Mouse (Mus musculus): ENCODE measurements around the gene AI837181. TPM values are rescaled to one million over a fixed set of nuclear protein-coding genes. Genes with fewer than 3 reads are reported as not detected.

AI837181 gene
- polyA plus RNA-seq, 1 experiment from 2014 or later, result 34.2 TPM

DNA sequence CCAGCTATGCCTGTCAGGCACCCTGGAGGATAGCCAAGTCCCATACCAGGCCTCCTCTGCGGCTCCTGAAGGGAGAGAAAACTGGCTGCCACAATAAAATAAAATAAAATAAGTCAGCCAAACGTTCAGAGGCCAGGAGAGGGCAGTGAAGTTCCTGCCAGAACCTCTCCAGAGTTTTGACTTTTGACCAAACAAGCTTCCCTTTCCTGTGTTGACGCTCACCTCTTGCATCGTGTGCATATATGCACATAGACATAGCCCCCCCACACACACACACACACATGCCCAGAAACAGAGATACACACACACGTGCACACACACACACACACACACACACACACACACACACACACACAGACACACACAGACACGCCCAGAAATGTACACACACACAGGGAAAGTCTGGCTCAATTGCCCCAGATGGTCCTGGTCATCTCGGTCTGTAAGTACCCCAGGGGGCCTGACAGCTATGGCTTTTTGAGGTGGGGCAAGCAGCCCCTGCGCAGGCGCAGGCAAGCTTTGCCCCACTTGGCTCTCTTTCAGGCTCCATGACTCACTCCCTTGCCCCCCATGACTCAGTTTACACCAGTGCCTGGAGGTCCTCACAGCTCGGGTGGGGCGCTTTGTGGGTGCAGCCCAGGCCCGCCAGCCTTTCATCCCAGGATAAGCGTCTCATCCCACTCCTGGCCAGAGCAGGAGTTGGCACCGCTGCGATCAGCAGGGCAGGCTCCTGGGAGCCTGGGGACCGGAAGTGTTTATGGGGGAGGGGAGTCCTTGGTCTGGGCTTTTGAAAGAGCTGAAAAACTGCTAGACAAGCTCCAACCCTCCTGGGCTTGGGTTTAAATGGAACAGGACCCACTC, 8.3 kb downstream of the AI837181 start:
- peak overlapping the region; percentile 33 for H3K4me3 ChIP-seq (ENCODE audit: low read depth, low read length)
- TF ChIP-seq CTCF (IDR thresholded peaks at IDR 0.05; ENCODE audit: low read depth), result peak; percentile 72
- no peaks in the 10 kb centered on the region for H3K9me3 ChIP-seq (ENCODE audit: control insufficient read depth)
- H3K4me1 ChIP-seq (replicated peaks; ENCODE audit: control insufficient read depth, insufficient read depth, low read length), result 0 out of 2 replicates have a peak, but pooled peaks cover 5% of the 10 kb centered on the region
- ATAC-seq, result peak; percentile 56
- H3K36me3 ChIP-seq (ENCODE audit: control insufficient read depth, insufficient read depth), result no peaks in the 10 kb centered on the region
- H3K27ac ChIP-seq (ENCODE audit: low read depth, low read length), result peak overlapping the region; percentile 31; the same call in 1 of the 2 replicates
- H3K9ac ChIP-seq (ENCODE audit: low read depth, low read length), result no peak overlapping the region
- 4% methylated on average over 16 of the region's 16 CpGs for WGBS
- H3K27me3 ChIP-seq (replicated peaks; ENCODE audit: control insufficient read depth, insufficient read depth, low read length), result no peaks in the 10 kb centered on the region
- peak overlapping the region; percentile 75 for H3K4me2 ChIP-seq (replicated peaks; ENCODE audit: low read depth)

GRCm38 (mm10) chr19:5433951-5434350, 9.0 kb downstream of the AI837181 start:
- H3K9me3 ChIP-seq (ENCODE audit: control insufficient read depth), result no peaks in the 10 kb centered on the region
- H3K27ac ChIP-seq (ENCODE audit: low read depth, low read length), result no peak overlapping the region
- whole genome bisulfite sequencing, result 62% methylated on average over 7 of the region's 7 CpGs
- H3K27me3 ChIP-seq (replicated peaks; ENCODE audit: control insufficient read depth, insufficient read depth, low read length), result no peaks in the 10 kb centered on the region
- no peak overlapping the region for H3K9ac ChIP-seq (ENCODE audit: low read depth, low read length)
- H3K4me3 ChIP-seq (ENCODE audit: low read depth, low read length), result no peak overlapping the region
- peak overlapping the region; percentile 75; the same call in 1 of the 2 replicates for H3K4me2 ChIP-seq (replicated peaks; ENCODE audit: low read depth)
- 0 out of 2 replicates have a peak, but pooled peaks cover 5% of the 10 kb centered on the region for H3K4me1 ChIP-seq (replicated peaks; ENCODE audit: control insufficient read depth, insufficient read depth, low read length)
- no peak for ATAC-seq
- H3K36me3 ChIP-seq (ENCODE audit: control insufficient read depth, insufficient read depth), result no peaks in the 10 kb centered on the region
- TF ChIP-seq CTCF (IDR thresholded peaks at IDR 0.05; ENCODE audit: low read depth), result no peak

- peaks cover 19% of the 10 kb centered on the region for H3K27me3 ChIP-seq (replicated peaks; ENCODE audit: control insufficient read depth, insufficient read depth, low read length)
- no peak overlapping the region for H3K4me2 ChIP-seq (replicated peaks; ENCODE audit: low read depth)
- no peak for TF ChIP-seq CTCF (IDR thresholded peaks at IDR 0.05; ENCODE audit: low read depth)
- H3K9ac ChIP-seq (ENCODE audit: low read depth, low read length), result no peak overlapping the region
- H3K4me1 ChIP-seq (replicated peaks; ENCODE audit: control insufficient read depth, insufficient read depth, low read length), result 0 out of 2 replicates have a peak, but pooled peaks cover 6% of the 10 kb centered on the region
- no peaks in the 10 kb centered on the region for H3K36me3 ChIP-seq (ENCODE audit: control insufficient read depth, insufficient read depth)
- 53% methylated on average over 9 of the region's 9 CpGs for WGBS
- no peak for ATAC-seq
- no peak overlapping the region for H3K4me3 ChIP-seq (ENCODE audit: low read depth, low read length)
- no peak overlapping the region for H3K27ac ChIP-seq (ENCODE audit: low read depth, low read length)
- no peaks in the 10 kb centered on the region for H3K9me3 ChIP-seq (ENCODE audit: control insufficient read depth)
Observed at GRCm38 (mm10) chr19:5444371-5444908, 19.5 kb downstream of the AI837181 start.

- H3K4me2 ChIP-seq (replicated peaks; ENCODE audit: low read depth), result no peak overlapping the region
- H3K9me3 ChIP-seq (ENCODE audit: control insufficient read depth), result no peaks in the 10 kb centered on the region
- ATAC-seq, result no peak
- no peak for TF ChIP-seq CTCF (IDR thresholded peaks at IDR 0.05; ENCODE audit: low read depth)
- 0 out of 2 replicates have a peak, but pooled peaks cover 6% of the 10 kb centered on the region for H3K4me1 ChIP-seq (replicated peaks; ENCODE audit: control insufficient read depth, insufficient read depth, low read length)
- WGBS, result 30% methylated on average over 7 of the region's 7 CpGs
- H3K36me3 ChIP-seq (ENCODE audit: control insufficient read depth, insufficient read depth), result no peaks in the 10 kb centered on the region
- peaks cover 24% of the 10 kb centered on the region for H3K27me3 ChIP-seq (replicated peaks; ENCODE audit: control insufficient read depth, insufficient read depth, low read length)
- no peak overlapping the region for H3K27ac ChIP-seq (ENCODE audit: low read depth, low read length)
- H3K4me3 ChIP-seq (ENCODE audit: low read depth, low read length), result no peak overlapping the region
- no peak overlapping the region for H3K9ac ChIP-seq (ENCODE audit: low read depth, low read length)
Observed at GRCm38 (mm10) chr19:5444954-5445353, 20.0 kb downstream of the AI837181 start.

DNA sequence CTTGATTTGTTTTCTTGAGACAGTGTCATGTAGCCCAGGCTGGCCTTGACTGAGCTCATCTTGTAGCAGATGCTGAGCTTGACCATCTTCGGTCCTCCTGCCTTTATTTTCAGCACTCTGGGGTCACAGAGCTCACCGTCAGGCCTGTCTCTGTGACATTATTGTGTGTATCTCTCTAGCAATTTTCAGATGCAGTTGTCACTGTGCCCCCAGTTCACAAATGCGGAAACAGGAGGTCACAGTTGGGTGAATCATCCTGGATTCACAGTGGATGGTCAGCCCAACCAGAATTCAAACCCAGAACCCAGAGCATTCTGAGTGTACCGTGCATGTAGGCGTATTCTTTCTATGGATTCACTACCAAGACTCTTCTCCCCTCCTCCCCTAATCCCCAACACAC, 20.8 kb downstream of the AI837181 start:
- H3K27me3 ChIP-seq (replicated peaks; ENCODE audit: control insufficient read depth, insufficient read depth, low read length), result peaks cover 29% of the 10 kb centered on the region
- no peak for TF ChIP-seq CTCF (IDR thresholded peaks at IDR 0.05; ENCODE audit: low read depth)
- no peak overlapping the region for H3K4me2 ChIP-seq (replicated peaks; ENCODE audit: low read depth)
- no peak for ATAC-seq
- no peak overlapping the region for H3K9ac ChIP-seq (ENCODE audit: low read depth, low read length)
- H3K36me3 ChIP-seq (ENCODE audit: control insufficient read depth, insufficient read depth), result no peaks in the 10 kb centered on the region
- H3K4me1 ChIP-seq (replicated peaks; ENCODE audit: control insufficient read depth, insufficient read depth, low read length), result 0 out of 2 replicates have a peak, but pooled peaks cover 6% of the 10 kb centered on the region
- H3K9me3 ChIP-seq (ENCODE audit: control insufficient read depth), result no peaks in the 10 kb centered on the region
- 90% methylated on average over 5 of the region's 5 CpGs for WGBS
- H3K27ac ChIP-seq (ENCODE audit: low read depth, low read length), result no peak overlapping the region
- H3K4me3 ChIP-seq (ENCODE audit: low read depth, low read length), result no peak overlapping the region

All from intestine, postnatal 0 days (tissue).